Mouse (Mus musculus) layer of hippocampus, adult 8-10 months (tissue): ENCODE results near the gene Btbd35f18. TPM values are rescaled to one million over a fixed set of nuclear protein-coding genes. Genes with fewer than 3 reads are reported as not detected.
"Not testable (repeated sequence)": the region's sequence is repeated elsewhere in the genome, so short reads cannot be mapped to it uniquely, and the experiment has no call there.

Source experiments
- DNase-seq, 2 experiments: peaks; one replicate each; pipeline ENCODE4 v3.0.0; 2022; ENCODE audit warnings: low spot score in 2 of 2
- total RNA-seq, 4 experiments: library from RNA; stranded (reverse); gene quantifications; 2 replicates each; pipeline ENCODE4 v1.2.4; 2022

Gene Btbd35f18
- not detected for total RNA-seq

- not testable (repeated sequence) for DNase-seq
These were observed at the start of gene Btbd35f18 for GRCm38 (mm10) chrX:3699933-3700332. Gene Btbd35f18, plus strand, starts transcription at chrX:3700233.

Other genes starting within 250 kb of the Btbd35f18 start
- not detected for gene Btbd35f10, start 52.7 kb downstream of the Btbd35f18 start, total RNA-seq